Mouse (Mus musculus): Measurements from ENCODE around the gene Fam219a. TPM values are rescaled to one million over a fixed set of nuclear protein-coding genes. Genes with fewer than 3 reads are reported as not detected.
A peak's percentile ranks its signal among the peaks of the same experiment; 100 is the strongest.

Fam219a gene
- polyA plus RNA-seq, 1 experiment from 2014 or later, result 13.7 TPM

- Histone ChIP-seq H3K4me2 (ENCODE audit: low read length) (no peak within 1 kb of the TSS), H3K27me3 (replicated peaks; ENCODE audit: control insufficient read depth, insufficient read depth, low read length) (no peaks in the 10 kb centered on the region), H3K9me3 (ENCODE audit: control insufficient read depth, low read length) (no peaks in the 10 kb centered on the region), H3K4me3 (replicated peaks; ENCODE audit: low read length) (no peak within 1 kb of the TSS), H3K27ac (ENCODE audit: low read length) (no peak within 1 kb of the TSS), H3K4me1 (replicated peaks; ENCODE audit: control insufficient read depth, insufficient read depth, low read length) (peaks cover 7% of the 10 kb centered on the region), H3K9ac (replicated peaks; ENCODE audit: low read depth, low read length) (no peak within 1 kb of the TSS), H3K36me3 (ENCODE audit: control insufficient read depth, insufficient read depth) (0 out of 2 replicates have a peak, but pooled peaks cover 2% of the 10 kb centered on the region)
- no peak for ATAC-seq
- whole genome bisulfite sequencing, result 92% methylated on average over 2 of the region's 2 CpGs
Observed at GRCm38 (mm10) chr4:41517233-41517632, 52.1 kb downstream of the Fam219a start, which contains the start of gene 1110017D15Rik. Gene 1110017D15Rik (minus strand): TSS chr4:41517333.

GRCm38 (mm10) chr4:41513714-41514113 lies 55.6 kb downstream of the Fam219a start:
- no peak for ATAC-seq
- 27% methylated on average over 8 of the region's 8 CpGs for WGBS
- Histone ChIP-seq H3K9ac (replicated peaks; ENCODE audit: low read depth, low read length) (no peak overlapping the region), H3K4me1 (replicated peaks; ENCODE audit: control insufficient read depth, insufficient read depth, low read length) (peaks cover 7% of the 10 kb centered on the region), H3K4me3 (replicated peaks; ENCODE audit: low read length) (no peak overlapping the region), H3K9me3 (ENCODE audit: control insufficient read depth, low read length) (no peaks in the 10 kb centered on the region), H3K27me3 (replicated peaks; ENCODE audit: control insufficient read depth, insufficient read depth, low read length) (0 out of 2 replicates have a peak, but pooled peaks cover under 1% of the 10 kb centered on the region), H3K4me2 (ENCODE audit: low read length) (no peak overlapping the region), H3K36me3 (ENCODE audit: control insufficient read depth, insufficient read depth) (0 out of 2 replicates have a peak, but pooled peaks cover 2% of the 10 kb centered on the region), H3K27ac (ENCODE audit: low read length) (no peak overlapping the region)

- Histone ChIP-seq H3K36me3 (ENCODE audit: control insufficient read depth, insufficient read depth) (no peaks in the 10 kb centered on the region), H3K4me3 (replicated peaks; ENCODE audit: low read length) (no peak overlapping the region), H3K4me2 (ENCODE audit: low read length) (no peak overlapping the region), H3K9ac (replicated peaks; ENCODE audit: low read depth, low read length) (no peak overlapping the region), H3K27ac (ENCODE audit: low read length) (no peak overlapping the region), H3K9me3 (ENCODE audit: control insufficient read depth, low read length) (no peaks in the 10 kb centered on the region), H3K4me1 (replicated peaks; ENCODE audit: control insufficient read depth, insufficient read depth, low read length) (peaks cover 7% of the 10 kb centered on the region), H3K27me3 (replicated peaks; ENCODE audit: control insufficient read depth, insufficient read depth, low read length) (0 out of 2 replicates have a peak, but pooled peaks cover 2% of the 10 kb centered on the region)
- 14% methylated on average over 4 of the region's 4 CpGs for WGBS
- ATAC-seq, result peak; percentile 49
Observed at GRCm38 (mm10) chr4:41513309-41513708, 56.0 kb downstream of the Fam219a start.

- Histone ChIP-seq H3K4me3 (replicated peaks; ENCODE audit: low read length) (no peak overlapping the region), H3K4me1 (replicated peaks; ENCODE audit: control insufficient read depth, insufficient read depth, low read length) (peaks cover 19% of the 10 kb centered on the region), H3K9me3 (ENCODE audit: control insufficient read depth, low read length) (no peaks in the 10 kb centered on the region), H3K27ac (ENCODE audit: low read length) (no peak overlapping the region), H3K9ac (replicated peaks; ENCODE audit: low read depth, low read length) (no peak overlapping the region), H3K36me3 (ENCODE audit: control insufficient read depth, insufficient read depth) (no peaks in the 10 kb centered on the region), H3K27me3 (replicated peaks; ENCODE audit: control insufficient read depth, insufficient read depth, low read length) (0 out of 2 replicates have a peak, but pooled peaks cover 2% of the 10 kb centered on the region), H3K4me2 (ENCODE audit: low read length) (peak overlapping the region; percentile 91)
- WGBS, result 50% methylated on average over 7 of the region's 7 CpGs
- no peak for ATAC-seq
Observed at GRCm38 (mm10) chr4:41507998-41508397, 61.3 kb downstream of the Fam219a start.

- peak overlapping the region; percentile 83 for H3K9ac ChIP-seq (replicated peaks; ENCODE audit: low read depth, low read length)
- H3K4me3 ChIP-seq (replicated peaks; ENCODE audit: low read length), result peak overlapping the region; percentile 62
- peak; percentile 29 for ATAC-seq
- peak overlapping the region; percentile 91 for H3K4me2 ChIP-seq (ENCODE audit: low read length)
- no peaks in the 10 kb centered on the region for H3K9me3 ChIP-seq (ENCODE audit: control insufficient read depth, low read length)
- H3K36me3 ChIP-seq (ENCODE audit: control insufficient read depth, insufficient read depth), result no peaks in the 10 kb centered on the region
- H3K27me3 ChIP-seq (replicated peaks; ENCODE audit: control insufficient read depth, insufficient read depth, low read length), result 0 out of 2 replicates have a peak, but pooled peaks cover 2% of the 10 kb centered on the region
- H3K27ac ChIP-seq (ENCODE audit: low read length), result peak overlapping the region; percentile 68
- peaks cover 24% of the 10 kb centered on the region for H3K4me1 ChIP-seq (replicated peaks; ENCODE audit: control insufficient read depth, insufficient read depth, low read length)
- WGBS, result 2% methylated on average over 22 of the region's 22 CpGs
Observed at GRCm38 (mm10) chr4:41507326-41507924, 61.9 kb downstream of the Fam219a start.

GRCm38 (mm10) chr4:41506906-41507305 lies 62.4 kb downstream of the Fam219a start:
- Histone ChIP-seq H3K27me3 (replicated peaks; ENCODE audit: control insufficient read depth, insufficient read depth, low read length) (0 out of 2 replicates have a peak, but pooled peaks cover 2% of the 10 kb centered on the region), H3K9me3 (ENCODE audit: control insufficient read depth, low read length) (no peaks in the 10 kb centered on the region), H3K9ac (replicated peaks; ENCODE audit: low read depth, low read length) (peak overlapping the region; percentile 83), H3K4me1 (replicated peaks; ENCODE audit: control insufficient read depth, insufficient read depth, low read length) (peaks cover 28% of the 10 kb centered on the region), H3K4me2 (ENCODE audit: low read length) (peak overlapping the region; percentile 91), H3K27ac (ENCODE audit: low read length) (peak overlapping the region; percentile 68), H3K36me3 (ENCODE audit: control insufficient read depth, insufficient read depth) (no peaks in the 10 kb centered on the region), H3K4me3 (replicated peaks; ENCODE audit: low read length) (peak overlapping the region; percentile 62)
- under 1% methylated on average over 29 of the region's 29 CpGs for WGBS
- peak; percentile 82 for ATAC-seq

GRCm38 (mm10) chr4:41506156-41506555 lies 63.2 kb downstream of the Fam219a start:
- Histone ChIP-seq H3K4me2 (ENCODE audit: low read length) (peak overlapping the region; percentile 91; the same call in 1 of the 2 replicates), H3K27me3 (replicated peaks; ENCODE audit: control insufficient read depth, insufficient read depth, low read length) (peaks cover 8% of the 10 kb centered on the region; the same call in 1 of the 2 replicates), H3K4me1 (replicated peaks; ENCODE audit: control insufficient read depth, insufficient read depth, low read length) (peaks cover 28% of the 10 kb centered on the region), H3K4me3 (replicated peaks; ENCODE audit: low read length) (no peak overlapping the region; the same call in 1 of the 2 replicates), H3K9ac (replicated peaks; ENCODE audit: low read depth, low read length) (no peak overlapping the region), H3K27ac (ENCODE audit: low read length) (no peak overlapping the region; the same call in 1 of the 2 replicates), H3K36me3 (ENCODE audit: control insufficient read depth, insufficient read depth) (no peaks in the 10 kb centered on the region), H3K9me3 (ENCODE audit: control insufficient read depth, low read length) (no peaks in the 10 kb centered on the region)
- ATAC-seq, result no peak
- WGBS, result 13% methylated on average over 13 of the region's 13 CpGs

- no peak overlapping the region for H3K4me3 ChIP-seq (replicated peaks; ENCODE audit: low read length)
- WGBS, result 53% methylated on average over 11 of the region's 11 CpGs
Observed at GRCm38 (mm10) chr4:41505131-41505551, 64.2 kb downstream of the Fam219a start.

GRCm38 (mm10) chr4:41504325-41504724 lies 65.0 kb downstream of the Fam219a start:
- H3K4me3 ChIP-seq (replicated peaks; ENCODE audit: low read length), result no peak overlapping the region
- no peak overlapping the region for H3K4me2 ChIP-seq (ENCODE audit: low read length)
- H3K27ac ChIP-seq (ENCODE audit: low read length), result no peak overlapping the region
- peaks cover 24% of the 10 kb centered on the region for H3K27me3 ChIP-seq (replicated peaks; ENCODE audit: control insufficient read depth, insufficient read depth, low read length)
- no peaks in the 10 kb centered on the region for H3K36me3 ChIP-seq (ENCODE audit: control insufficient read depth, insufficient read depth)
- H3K4me1 ChIP-seq (replicated peaks; ENCODE audit: control insufficient read depth, insufficient read depth, low read length), result peaks cover 28% of the 10 kb centered on the region
- WGBS, result 74% methylated on average over 5 of the region's 5 CpGs
- ATAC-seq, result no peak
- no peak overlapping the region for H3K9ac ChIP-seq (replicated peaks; ENCODE audit: low read depth, low read length)
- H3K9me3 ChIP-seq (ENCODE audit: control insufficient read depth, low read length), result no peaks in the 10 kb centered on the region

More at GRCm38 (mm10) chr4:41505131-41505551, 64.2 kb downstream of the Fam219a start:
- no peak overlapping the region for H3K4me2 ChIP-seq (ENCODE audit: low read length)
- H3K36me3 ChIP-seq (ENCODE audit: control insufficient read depth, insufficient read depth), result no peaks in the 10 kb centered on the region
- H3K27ac ChIP-seq (ENCODE audit: low read length), result no peak overlapping the region
- no peak overlapping the region for H3K9ac ChIP-seq (replicated peaks; ENCODE audit: low read depth, low read length)
- H3K9me3 ChIP-seq (ENCODE audit: control insufficient read depth, low read length), result no peaks in the 10 kb centered on the region
- ATAC-seq, result no peak
- H3K27me3 ChIP-seq (replicated peaks; ENCODE audit: control insufficient read depth, insufficient read depth, low read length), result peaks cover 16% of the 10 kb centered on the region
- peaks cover 28% of the 10 kb centered on the region for H3K4me1 ChIP-seq (replicated peaks; ENCODE audit: control insufficient read depth, insufficient read depth, low read length)
